Mouse (Mus musculus) forebrain, embryonic 15.5 days (tissue): ENCODE data around the gene Lamtor5. TPM values are rescaled to one million over a fixed set of nuclear protein-coding genes. Genes with fewer than 3 reads are reported as not detected.
A peak's percentile ranks its signal among the peaks of the same experiment; 100 is the strongest.

Experiments
- ATAC-seq: fragments of 200-750 bp; cut with Nextera tagmentation; replicated peaks from 2 replicates; pipeline ENCODE4 v1.8.0; 2017; ENCODE audit warnings: mild to moderate bottlenecking, moderate TSS enrichment, moderate library complexity
- H3K27ac ChIP-seq: fragments of 300-500 bp; sonication (generic); replicated peaks from 2 replicates; pipeline ENCODE4 v1.5.1; 2015; ENCODE audit warnings: mild to moderate bottlenecking, inconsistent platforms
- H3K27me3 ChIP-seq: fragments of 300-500 bp; sonication (generic); 2 replicates; pipeline ENCODE4 v1.6.1; 2015; ENCODE audit warnings: inconsistent platforms
- H3K36me3 ChIP-seq: fragments of 300-500 bp; sonication (generic); 2 replicates; pipeline ENCODE4 v1.6.1; 2015; ENCODE audit warnings: mild to moderate bottlenecking, inconsistent platforms
- H3K4me1 ChIP-seq: fragments of 300-500 bp; sonication (generic); 2 replicates; pipeline ENCODE4 v1.6.1; 2015; ENCODE audit warnings: inconsistent platforms
- H3K4me2 ChIP-seq: fragments of 300-500 bp; sonication (generic); replicated peaks from 2 replicates; pipeline ENCODE4 v1.6.1; 2015; ENCODE audit warnings: mild to moderate bottlenecking, inconsistent platforms
- H3K4me3 ChIP-seq: fragments of 300-500 bp; sonication (generic); 2 replicates; pipeline ENCODE4 v1.5.1; 2015; ENCODE audit warnings: mild to moderate bottlenecking, inconsistent platforms
- H3K9ac ChIP-seq: fragments of 300-500 bp; sonication (generic); replicated peaks from 2 replicates; pipeline ENCODE4 v1.6.1; 2015; ENCODE audit warnings: mild to moderate bottlenecking, inconsistent platforms
- H3K9me3 ChIP-seq: fragments of 300-500 bp; sonication (generic); 2 replicates; pipeline ENCODE4 v1.6.1; 2016; ENCODE audit warnings: inconsistent platforms
- WGBS: fragments of 180-500 bp; shearing (Covaris S2); methylation state at CpG from one replicate; pipeline ENCODE4 v1.1.7; 2015; ENCODE audit warnings: mixed read lengths; 5-methylcytosine and 5-hydroxymethylcytosine counted together
- polyA plus RNA-seq: library from polyadenylated mRNA; unstranded; fragments of >200 nt; fragmentation: Nextera tagmentation; extraction: Ambion mirVana; gene quantifications from 2 replicates; pipeline ENCODE4 v1.2.1, GENCODE M21; 2015

The Lamtor5 gene
- polyA plus RNA-seq, 1 experiment from 2014 or later: 213 TPM

DNA sequence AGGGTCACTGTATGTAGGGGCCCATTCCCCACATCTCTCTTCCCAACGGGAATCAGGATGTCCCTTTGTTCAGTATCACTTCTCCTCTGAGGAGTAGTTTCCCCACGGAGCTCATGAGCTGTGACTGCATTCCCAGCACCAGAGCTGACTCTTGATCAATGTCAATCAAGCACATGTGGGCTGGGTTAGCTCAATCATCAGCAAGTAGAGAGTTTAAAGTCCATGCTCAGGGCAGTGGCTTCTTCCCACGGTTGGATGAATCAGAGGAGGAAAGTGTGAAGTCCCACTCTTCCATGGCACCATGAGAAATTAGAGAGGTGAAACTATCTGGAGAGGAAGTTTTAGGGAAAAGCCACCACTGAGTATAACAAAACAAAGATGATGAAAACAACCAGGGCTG is 29.6 kb upstream of the Lamtor5 start:
- 73% methylated on average over 3 of the region's 3 CpGs for WGBS
- Histone ChIP-seq H3K36me3 (no peaks in the 10 kb centered on the region), H3K27me3 (no peaks in the 10 kb centered on the region), H3K4me3 (no peak overlapping the region), H3K4me2 (no peak overlapping the region), H3K27ac (no peak overlapping the region), H3K4me1 (0 out of 2 replicates have a peak, but pooled peaks cover 3% of the 10 kb centered on the region), H3K9me3 (no peaks in the 10 kb centered on the region), H3K9ac (no peak overlapping the region)
- no peak for ATAC-seq

DNA sequence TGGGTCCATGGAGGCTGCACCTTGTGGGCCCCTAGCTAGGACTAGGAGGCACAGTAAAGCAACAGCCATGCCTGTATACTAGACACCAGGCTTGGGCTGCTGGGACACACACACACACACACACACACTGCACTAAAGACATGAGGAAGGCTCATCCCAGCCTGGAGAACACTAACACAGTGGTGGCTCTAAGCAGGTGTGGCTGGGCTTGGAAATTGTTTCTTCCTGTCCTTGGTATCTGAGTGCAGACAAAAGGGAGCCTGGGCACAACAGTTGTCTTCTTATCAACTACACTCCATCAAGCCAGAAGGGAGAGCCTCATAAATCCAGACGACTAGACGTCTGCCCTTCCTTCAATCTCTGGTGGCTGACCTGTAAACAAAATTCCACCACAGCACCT is 28.3 kb upstream of the Lamtor5 start:
- Histone ChIP-seq H3K27ac (no peak overlapping the region), H3K9me3 (no peaks in the 10 kb centered on the region), H3K36me3 (no peaks in the 10 kb centered on the region), H3K4me3 (no peak overlapping the region), H3K27me3 (no peaks in the 10 kb centered on the region), H3K4me1 (0 out of 2 replicates have a peak, but pooled peaks cover 3% of the 10 kb centered on the region), H3K9ac (no peak overlapping the region), H3K4me2 (no peak overlapping the region)
- ATAC-seq: no peak
- 74% methylated on average over 2 of the region's 2 CpGs for WGBS

GRCm38 (mm10) chr3:107252035-107252434 is 26.6 kb upstream of the Lamtor5 start:
- no peak for ATAC-seq
- 80% methylated on average over 4 of the region's 4 CpGs for WGBS
- no peak overlapping the region for H3K9ac ChIP-seq
- no peaks in the 10 kb centered on the region for H3K36me3 ChIP-seq
- no peaks in the 10 kb centered on the region for H3K9me3 ChIP-seq
- H3K27ac ChIP-seq: no peak overlapping the region
- no peaks in the 10 kb centered on the region for H3K27me3 ChIP-seq
- H3K4me1 ChIP-seq: 0 out of 2 replicates have a peak, but pooled peaks cover 3% of the 10 kb centered on the region
- H3K4me2 ChIP-seq: no peak overlapping the region
- H3K4me3 ChIP-seq: no peak overlapping the region

DNA sequence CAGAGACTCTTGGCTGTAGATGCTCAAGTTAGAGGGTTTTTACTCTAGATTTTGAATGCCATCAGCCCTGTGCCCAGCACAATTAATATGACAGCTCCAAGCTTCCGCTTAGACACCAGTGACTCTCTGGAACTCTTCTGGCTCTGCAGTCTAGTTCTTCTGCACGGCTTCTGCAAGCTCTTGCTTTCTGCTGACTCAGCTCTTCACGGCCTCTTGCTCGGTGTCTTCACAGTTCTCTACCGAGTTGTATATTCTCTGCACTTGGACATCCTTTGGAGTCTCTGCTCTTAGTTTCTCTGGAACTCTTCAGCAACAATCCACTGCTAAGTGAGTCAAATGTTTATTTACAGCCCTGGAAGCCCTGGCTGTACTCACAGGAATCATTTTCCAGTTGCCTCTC is 24.7 kb upstream of the Lamtor5 start:
- Histone ChIP-seq H3K4me2 (no peak overlapping the region), H3K4me3 (no peak overlapping the region), H3K4me1 (0 out of 2 replicates have a peak, but pooled peaks cover 6% of the 10 kb centered on the region), H3K36me3 (no peaks in the 10 kb centered on the region), H3K27me3 (no peaks in the 10 kb centered on the region), H3K9me3 (no peaks in the 10 kb centered on the region), H3K27ac (no peak overlapping the region), H3K9ac (no peak overlapping the region)
- WGBS: 91% methylated on average over 5 of the region's 5 CpGs
- no peak for ATAC-seq

DNA sequence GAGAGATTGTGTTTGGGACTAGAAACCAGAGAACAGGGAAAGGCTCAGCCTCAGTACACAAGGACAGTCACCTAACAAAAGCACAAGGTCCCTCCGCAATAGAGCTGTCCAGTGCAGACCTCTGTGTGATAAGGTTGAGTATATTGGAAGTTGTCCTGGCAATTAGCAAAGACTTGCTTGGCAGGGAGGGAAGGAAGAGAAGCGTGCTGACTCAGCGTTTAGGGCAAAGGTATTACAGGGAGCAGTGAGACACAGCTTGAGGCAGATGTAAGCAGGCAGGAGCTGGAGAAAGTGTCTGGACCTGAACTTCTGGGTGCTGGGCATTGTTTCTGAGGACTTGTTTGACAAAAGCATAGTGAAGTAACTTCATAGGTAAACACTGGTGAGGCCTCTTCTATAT is 22.7 kb upstream of the Lamtor5 start:
- Histone ChIP-seq H3K27me3 (no peaks in the 10 kb centered on the region), H3K4me2 (no peak overlapping the region), H3K4me3 (no peak overlapping the region), H3K36me3 (no peaks in the 10 kb centered on the region), H3K4me1 (peaks cover 11% of the 10 kb centered on the region), H3K9me3 (no peaks in the 10 kb centered on the region), H3K27ac (no peak overlapping the region), H3K9ac (no peak overlapping the region)
- WGBS: 90% methylated on average over 3 of the region's 3 CpGs
- no peak for ATAC-seq

GRCm38 (mm10) chr3:107256724-107257123 is 21.9 kb upstream of the Lamtor5 start:
- Histone ChIP-seq H3K4me3 (no peak overlapping the region), H3K4me2 (no peak overlapping the region), H3K36me3 (no peaks in the 10 kb centered on the region), H3K9me3 (no peaks in the 10 kb centered on the region), H3K9ac (no peak overlapping the region), H3K4me1 (peaks cover 19% of the 10 kb centered on the region), H3K27ac (no peak overlapping the region), H3K27me3 (no peaks in the 10 kb centered on the region)
- WGBS: 73% methylated on average over 7 of the region's 7 CpGs
- ATAC-seq: no peak

DNA sequence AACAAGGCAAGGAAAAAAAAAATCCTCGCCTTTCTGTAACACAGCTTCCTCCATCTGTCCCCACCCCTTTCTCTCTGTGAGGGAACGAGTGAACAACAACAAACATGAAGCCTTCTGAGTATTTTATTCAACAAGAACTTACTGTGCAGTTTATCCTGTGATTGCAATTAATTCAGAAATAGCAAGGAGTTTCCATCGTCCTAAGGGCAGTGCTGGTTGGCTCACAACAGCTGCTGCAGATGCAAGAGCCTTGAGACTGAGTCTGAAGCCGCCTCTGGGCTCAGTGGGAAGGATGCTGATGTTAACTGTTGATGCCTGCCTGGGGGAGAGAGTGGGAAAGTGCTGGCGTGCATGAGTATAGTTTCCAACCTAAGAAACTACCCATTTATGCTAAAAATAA is 20.7 kb upstream of the Lamtor5 start:
- no peaks in the 10 kb centered on the region for H3K36me3 ChIP-seq
- no peak overlapping the region for H3K4me3 ChIP-seq
- no peaks in the 10 kb centered on the region for H3K9me3 ChIP-seq
- peaks cover 20% of the 10 kb centered on the region for H3K4me1 ChIP-seq
- no peak overlapping the region for H3K9ac ChIP-seq
- 66% methylated on average over 5 of the region's 5 CpGs for WGBS
- H3K27ac ChIP-seq: peak overlapping the region; percentile 73
- no peak overlapping the region for H3K4me2 ChIP-seq
- H3K27me3 ChIP-seq: no peaks in the 10 kb centered on the region
- ATAC-seq: peak; percentile 30; the same call in 1 of the 2 replicates

DNA sequence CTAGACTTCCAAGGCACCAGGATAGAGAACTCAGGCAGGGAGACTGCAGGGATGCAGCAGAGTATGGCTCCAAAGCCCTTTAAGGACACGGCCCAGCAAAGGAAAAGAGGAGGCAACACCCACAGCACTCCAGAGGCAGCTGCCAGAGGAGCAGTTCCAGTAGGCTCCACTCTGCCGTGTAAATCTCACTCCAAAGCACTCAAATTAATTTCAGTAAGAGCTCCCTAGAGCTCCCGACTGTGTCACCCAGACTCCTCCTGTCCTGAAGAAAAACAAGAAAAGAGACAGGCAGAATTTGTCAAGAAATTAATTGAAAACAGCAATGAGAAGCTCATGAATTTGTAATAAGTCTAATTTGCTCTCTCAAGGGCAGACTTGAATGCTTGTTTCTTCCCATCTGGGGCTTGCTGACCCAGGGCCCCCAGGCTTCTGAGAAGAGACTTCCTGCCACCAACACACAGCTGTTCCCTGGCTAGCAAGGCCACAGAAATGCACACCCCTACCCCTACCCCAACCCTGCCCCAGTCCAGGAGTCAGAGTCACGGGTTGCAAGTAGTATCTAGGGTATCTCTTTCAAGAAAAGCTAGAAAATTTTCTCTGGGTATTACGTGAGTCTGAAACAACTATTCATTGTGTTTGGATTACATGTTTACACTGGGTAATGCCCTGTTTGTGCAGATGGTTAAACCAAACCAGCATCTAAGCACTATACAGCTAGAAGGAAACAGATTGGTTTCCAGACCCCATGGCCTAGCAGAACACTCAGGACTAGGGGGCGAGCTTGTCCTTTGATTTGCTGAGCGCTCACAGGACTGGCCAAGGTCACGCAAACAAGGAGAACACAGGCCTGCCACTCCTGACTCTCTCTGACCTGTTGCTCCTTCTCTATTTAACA is 17.5 kb upstream of the Lamtor5 start:
- peak; percentile 77 for ATAC-seq

DNA sequence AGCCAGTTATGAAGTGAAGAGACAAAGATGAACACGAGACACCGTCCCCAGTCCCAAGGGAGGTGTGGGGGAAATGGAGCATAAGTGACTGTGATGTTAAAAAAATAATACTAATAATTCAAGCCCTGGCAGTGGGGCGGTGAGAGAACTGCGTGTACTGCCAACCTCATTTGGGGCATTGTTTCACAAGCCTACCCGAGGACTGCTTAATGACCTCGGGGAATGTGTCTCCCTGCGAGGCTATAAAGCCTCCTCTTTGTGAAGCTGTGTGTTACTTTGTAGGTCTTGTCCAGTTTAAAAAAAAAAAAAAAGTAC is 16.9 kb upstream of the Lamtor5 start:
- Histone ChIP-seq H3K4me2 (no peak overlapping the region), H3K27me3 (no peaks in the 10 kb centered on the region), H3K27ac (peak overlapping the region; percentile 55), H3K9me3 (no peaks in the 10 kb centered on the region), H3K36me3 (no peaks in the 10 kb centered on the region), H3K9ac (no peak overlapping the region), H3K4me1 (peaks cover 20% of the 10 kb centered on the region), H3K4me3 (no peak overlapping the region)
- no peak for ATAC-seq
- WGBS: 26% methylated on average over 7 of the region's 7 CpGs

More for the DNA sequence above, 17.5 kb upstream of the Lamtor5 start:
- Histone ChIP-seq H3K9me3 (no peaks in the 10 kb centered on the region), H3K36me3 (no peaks in the 10 kb centered on the region), H3K27me3 (no peaks in the 10 kb centered on the region), H3K4me2 (no peak overlapping the region), H3K27ac (peak overlapping the region; percentile 55), H3K4me3 (no peak overlapping the region), H3K9ac (no peak overlapping the region), H3K4me1 (peaks cover 20% of the 10 kb centered on the region)
- WGBS: 48% methylated on average over 8 of the region's 8 CpGs

- Histone ChIP-seq H3K4me1 (peaks cover under 1% of the 10 kb centered on the region; the same call in 1 of the 2 replicates), H3K27me3 (no peaks in the 10 kb centered on the region; the same call in 1 of the 2 replicates), H3K27ac (no peak overlapping the region), H3K4me2 (no peak overlapping the region), H3K9ac (no peak overlapping the region), H3K36me3 (no peaks in the 10 kb centered on the region), H3K9me3 (no peaks in the 10 kb centered on the region), H3K4me3 (no peak overlapping the region)
- WGBS: 66% methylated on average over 2 of the region's 2 CpGs
- ATAC-seq: no peak
Measured at GRCm38 (mm10) chr3:107266814-107267345, 11.8 kb upstream of the Lamtor5 start.

- ATAC-seq: no peak
- H3K9ac ChIP-seq: no peak overlapping the region
- H3K4me3 ChIP-seq: no peak overlapping the region
- no peaks in the 10 kb centered on the region for H3K27me3 ChIP-seq
- no peak overlapping the region for H3K4me2 ChIP-seq
- 82% methylated on average over 3 of the region's 3 CpGs for WGBS
- H3K9me3 ChIP-seq: no peaks in the 10 kb centered on the region
- H3K36me3 ChIP-seq: no peaks in the 10 kb centered on the region
- H3K27ac ChIP-seq: no peak overlapping the region
- H3K4me1 ChIP-seq: no peaks in the 10 kb centered on the region
Measured at GRCm38 (mm10) chr3:107272433-107272832, 6.2 kb upstream of the Lamtor5 start.

GRCm38 (mm10) chr3:107273820-107274219 is 4.8 kb upstream of the Lamtor5 start:
- Histone ChIP-seq H3K36me3 (no peaks in the 10 kb centered on the region), H3K4me2 (no peak overlapping the region), H3K27ac (no peak overlapping the region), H3K9me3 (no peaks in the 10 kb centered on the region), H3K27me3 (no peaks in the 10 kb centered on the region), H3K9ac (no peak overlapping the region), H3K4me3 (no peak overlapping the region), H3K4me1 (peaks cover 5% of the 10 kb centered on the region)
- peak; percentile 77 for ATAC-seq
- WGBS: 11% methylated on average over 3 of the region's 3 CpGs
